Mouse (Mus musculus) B cell, adult 67 days (primary cell): Measurements from ENCODE around the gene Iqck. TPM values are rescaled to one million over a fixed set of nuclear protein-coding genes. Genes with fewer than 3 reads are reported as not detected.

Source experiments
- total RNA-seq, 2 experiments: library from RNA; stranded (reverse); gene quantifications; 4 replicates each; pipeline ENCODE4 v1.2.4; 2023

Gene Iqck
- total RNA-seq: 1 to 10 TPM; 1.3 to 1.5 TPM

GRCm38 (mm10) chr7:118855171-118855876, at the start of gene Iqck:
Iqck (plus strand) TSS chr7:118855752.

GRCm38 (mm10) chr7:118855877-118856304, 339 bp downstream of the Iqck start, which contains the start of gene Knop1:
Knop1 (minus strand) TSS chr7:118856254.

GRCm38 (mm10) chr7:118995007-118995406, 139.5 kb downstream of the Iqck start, which contains the start of gene Gprc5b:
Gprc5b (minus strand) TSS chr7:118995211.

Other genes with a start within 250 kb of the Iqck start
- 10 to 100 TPM; 32.3 to 36.3 TPM for gene Gde1, start 150.0 kb upstream of the Iqck start, total RNA-seq
- 10 to 100 TPM; 10.2 to 10.5 TPM for gene Ccp110, start 143.2 kb upstream of the Iqck start, total RNA-seq
- gene Vps35l, start 115.5 kb upstream of the Iqck start, total RNA-seq: 10 to 100 TPM; 68.5 to 72.0 TPM
- 10 to 100 TPM; 15.5 to 17.5 TPM for gene Knop1, start 502 bp downstream of the Iqck start, total RNA-seq
- gene Gprc5b, start 139.5 kb downstream of the Iqck start, total RNA-seq: 10 to 100 TPM; 16.5 to 21.7 TPM